Mouse (Mus musculus) testis, adult 2 months (tissue): ENCODE data around the gene Arhgap27. TPM values are rescaled to one million over a fixed set of nuclear protein-coding genes. Genes with fewer than 3 reads are reported as not detected.
A peak's percentile ranks its signal among the peaks of the same experiment; 100 is the strongest.
"Not testable (repeated sequence)": the region's sequence is repeated elsewhere in the genome, so short reads cannot be mapped to it uniquely, and the experiment has no call there.

Experiments
- H3K27ac ChIP-seq: fragments of 200-500 bp; 2 replicates; pipeline ENCODE4 v1.5.1; 2012; ENCODE audit warnings: low read depth, low read length; ENCODE audit not compliant: control insufficient read depth, insufficient read depth
- H3K27me3 ChIP-seq: fragments of 200-500 bp; 2 replicates; pipeline ENCODE4 v1.6.1; 2012; ENCODE audit warnings: mild to moderate bottlenecking, low read length, moderate library complexity; ENCODE audit not compliant: control insufficient read depth, insufficient read depth
- H3K36me3 ChIP-seq: fragments of 200-500 bp; 2 replicates; pipeline ENCODE4 v1.6.1; 2012; ENCODE audit warnings: mild to moderate bottlenecking, low read length; ENCODE audit not compliant: control insufficient read depth, insufficient read depth
- H3K4me1 ChIP-seq: fragments of 200-500 bp; 2 replicates; pipeline ENCODE4 v1.6.1; 2012; ENCODE audit warnings: low read length; ENCODE audit not compliant: control insufficient read depth, insufficient read depth
- H3K4me3 ChIP-seq: fragments of 200-500 bp; 2 replicates; pipeline ENCODE4 v1.5.1; 2012; ENCODE audit warnings: low read depth, mild to moderate bottlenecking, low read length, moderate library complexity, mixed read lengths; ENCODE audit not compliant: control insufficient read depth
- CTCF ChIP-seq: fragments of 200-500 bp; IDR thresholded peaks from 2 replicates; pipeline ENCODE4 v1.5.1; 2012; ENCODE audit warnings: low read depth, mild to moderate bottlenecking, inconsistent platforms, low read length, moderate library complexity; ENCODE audit not compliant: control insufficient read depth, insufficient read depth, insufficient replicate concordance
- POLR2A ChIP-seq: fragments of 200-500 bp; IDR thresholded peaks from 2 replicates; pipeline ENCODE4 v1.6.1; 2012; ENCODE audit warnings: low read depth, mild to moderate bottlenecking, inconsistent platforms, low read length, moderate library complexity; ENCODE audit not compliant: control insufficient read depth
- polyA plus RNA-seq: library from polyadenylated mRNA; depleted of rRNA; stranded (reverse); fragments of >200 nt; gene quantifications from 2 replicates; pipeline ENCODE4 v1.2.3, GENCODE M21; 2012; rRNA removed

Gene Arhgap27
- polyA plus RNA-seq, 1 experiment: 1.0 TPM

DNA sequence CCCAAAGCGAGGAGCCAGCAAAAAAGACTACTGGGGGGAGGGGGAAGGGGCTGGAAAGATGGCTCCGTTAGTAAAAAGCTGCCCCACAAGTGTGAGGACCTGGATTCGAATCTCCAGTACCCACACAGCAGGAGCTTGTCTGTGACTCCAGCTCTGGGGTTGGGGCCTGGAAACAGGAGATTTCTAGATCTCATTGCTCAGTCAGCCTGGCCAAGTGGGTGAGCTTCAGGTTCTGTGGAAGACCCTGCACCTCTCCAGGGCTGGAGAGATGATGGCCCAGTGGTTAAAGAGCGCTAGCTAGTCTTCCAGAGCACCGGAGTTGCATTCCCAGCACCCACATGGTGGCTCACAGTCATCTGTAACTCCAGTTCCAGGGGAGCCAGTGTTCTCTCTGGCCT lies 70.6 kb downstream of the Arhgap27 start:
- H3K36me3 ChIP-seq: no peaks in the 10 kb centered on the region
- no peaks in the 10 kb centered on the region for H3K27me3 ChIP-seq
- H3K27ac ChIP-seq: no peak overlapping the region
- no peaks in the 10 kb centered on the region for H3K4me1 ChIP-seq
- TF ChIP-seq POLR2A (no peak), CTCF (no peak)
- H3K4me3 ChIP-seq: no peak overlapping the region

- Histone ChIP-seq H3K36me3 (no peaks in the 10 kb centered on the region), H3K27me3 (no peaks in the 10 kb centered on the region), H3K4me1 (no peaks in the 10 kb centered on the region), H3K27ac (peak overlapping the region; percentile 58), H3K4me3 (no peak overlapping the region)
- TF ChIP-seq POLR2A (no peak), CTCF (no peak)
Observed at GRCm38 (mm10) chr11:103292152-103292889, 71.2 kb downstream of the Arhgap27 start.

GRCm38 (mm10) chr11:103290841-103291240 lies 72.7 kb downstream of the Arhgap27 start:
- H3K27me3 ChIP-seq, H3K4me1 ChIP-seq, H3K4me3 ChIP-seq, H3K36me3 ChIP-seq, H3K27ac ChIP-seq: not testable (repeated sequence)

DNA sequence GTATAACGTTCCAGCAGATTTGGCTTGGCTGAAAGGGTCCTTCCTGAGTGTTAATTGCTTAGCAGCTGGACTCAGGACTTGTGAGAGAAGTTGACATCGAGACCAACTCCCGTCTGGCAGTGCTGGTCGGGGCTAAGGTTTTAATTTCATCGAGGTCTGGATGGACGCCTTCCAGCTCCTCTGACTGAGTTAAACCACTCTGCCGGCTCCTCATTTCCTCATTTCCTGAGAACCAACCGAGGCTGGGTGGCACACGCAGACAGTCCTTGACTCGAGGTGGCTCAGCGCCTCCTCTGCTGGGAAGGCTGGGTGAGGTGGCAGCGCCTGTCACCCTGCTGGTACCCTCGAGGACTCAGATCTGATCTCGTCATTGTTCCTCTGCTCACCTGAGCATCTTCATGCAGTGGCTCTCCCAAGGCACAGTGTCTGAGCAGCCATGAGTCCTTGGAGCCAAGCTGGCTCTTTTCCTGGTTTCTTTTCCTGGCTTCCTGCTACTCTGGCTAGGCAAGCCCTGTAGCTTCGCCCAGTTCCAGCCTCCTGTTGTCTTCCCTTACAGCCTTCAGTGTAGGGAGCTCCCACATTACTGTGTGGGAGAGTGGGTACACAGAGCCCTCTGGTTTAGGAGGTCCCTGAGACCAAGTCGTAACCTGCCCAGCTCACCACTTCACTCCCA lies 75.1 kb downstream of the Arhgap27 start:
- no peaks in the 10 kb centered on the region for H3K4me1 ChIP-seq
- H3K4me3 ChIP-seq: no peak overlapping the region
- no peaks in the 10 kb centered on the region for H3K27me3 ChIP-seq
- no peaks in the 10 kb centered on the region for H3K36me3 ChIP-seq
- H3K27ac ChIP-seq: no peak overlapping the region
- TF ChIP-seq POLR2A: no peak
- TF ChIP-seq CTCF: no peak

DNA sequence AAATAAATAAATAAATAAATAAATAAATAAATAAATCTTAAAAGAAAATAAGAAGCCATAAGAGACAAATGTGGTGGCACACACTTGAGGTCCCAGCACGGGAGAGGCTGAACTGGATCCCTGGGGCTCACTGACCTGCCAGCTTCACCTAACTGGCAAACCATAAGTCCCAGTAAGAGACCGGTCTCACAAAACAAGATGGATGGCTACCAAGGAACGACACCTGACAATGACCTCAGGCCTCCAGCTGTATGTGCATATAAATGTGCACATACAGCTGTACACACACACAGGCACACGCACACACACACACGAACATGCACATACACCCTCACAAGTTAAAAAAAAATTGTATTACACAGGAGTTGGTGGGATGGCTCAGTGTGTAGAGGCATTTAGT lies 76.6 kb downstream of the Arhgap27 start:
- Histone ChIP-seq H3K27me3 (no peaks in the 10 kb centered on the region), H3K36me3 (no peaks in the 10 kb centered on the region), H3K27ac (no peak overlapping the region), H3K4me3 (no peak overlapping the region), H3K4me1 (no peaks in the 10 kb centered on the region)
- no peak for TF ChIP-seq POLR2A
- no peak for TF ChIP-seq CTCF

GRCm38 (mm10) chr11:103285951-103286350 lies 77.5 kb downstream of the Arhgap27 start:
- H3K36me3 ChIP-seq: no peaks in the 10 kb centered on the region

GRCm38 (mm10) chr11:103285276-103285675 lies 78.2 kb downstream of the Arhgap27 start:
- no peak overlapping the region for H3K27ac ChIP-seq

More at GRCm38 (mm10) chr11:103285951-103286350, 77.5 kb downstream of the Arhgap27 start:
- Histone ChIP-seq H3K27ac (no peak overlapping the region), H3K4me1 (no peaks in the 10 kb centered on the region), H3K4me3 (no peak overlapping the region), H3K27me3 (no peaks in the 10 kb centered on the region)
- TF ChIP-seq CTCF: no peak
- no peak for TF ChIP-seq POLR2A

DNA sequence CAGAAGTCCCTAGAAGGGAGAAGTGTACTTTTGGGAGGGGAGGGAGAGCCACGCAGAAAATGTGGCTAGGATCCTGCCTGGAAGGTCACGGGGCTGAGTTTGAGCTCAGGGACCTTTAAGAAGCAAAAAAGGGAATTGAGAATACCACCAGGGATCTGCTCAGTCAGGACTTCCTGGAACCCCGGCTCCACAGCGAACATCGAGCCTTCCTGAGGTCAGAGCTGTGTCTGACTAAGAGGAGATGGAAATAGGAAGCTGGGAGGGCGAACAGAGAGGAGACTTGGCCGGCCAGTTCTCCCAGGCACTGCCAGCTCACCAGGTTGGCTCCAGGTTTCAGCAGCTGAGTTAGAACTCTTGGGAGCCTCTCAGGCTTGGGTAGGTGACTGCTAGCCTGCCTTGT lies 81.7 kb downstream of the Arhgap27 start:
- H3K27ac ChIP-seq: no peak overlapping the region

More at GRCm38 (mm10) chr11:103285276-103285675, 78.2 kb downstream of the Arhgap27 start:
- H3K27me3 ChIP-seq: no peaks in the 10 kb centered on the region
- H3K36me3 ChIP-seq: no peaks in the 10 kb centered on the region
- H3K4me3 ChIP-seq: no peak overlapping the region
- no peaks in the 10 kb centered on the region for H3K4me1 ChIP-seq
- TF ChIP-seq POLR2A: no peak
- no peak for TF ChIP-seq CTCF

More for the DNA sequence above, 81.7 kb downstream of the Arhgap27 start:
- TF ChIP-seq POLR2A (no peak), CTCF (no peak)
- no peak overlapping the region for H3K4me3 ChIP-seq
- no peaks in the 10 kb centered on the region for H3K4me1 ChIP-seq
- H3K27me3 ChIP-seq: no peaks in the 10 kb centered on the region
- no peaks in the 10 kb centered on the region for H3K36me3 ChIP-seq

Other genes with a start within 250 kb of the Arhgap27 start
- 5.8 and 6.1 TPM in 2 replicates for gene Hexim1, start 247.5 kb downstream of the Arhgap27 start, polyA plus RNA-seq
- 38.8 and 53.8 TPM in 2 replicates for gene Hexim2, start 231.3 kb downstream of the Arhgap27 start, polyA plus RNA-seq
- gene Fmnl1, start 192.6 kb downstream of the Arhgap27 start, polyA plus RNA-seq: 18.4 and 21.6 TPM in 2 replicates
- 451 and 466 TPM in 2 replicates for gene 1700023F06Rik, start 155.1 kb downstream of the Arhgap27 start, polyA plus RNA-seq
- gene Spata32, start 145.3 kb downstream of the Arhgap27 start, polyA plus RNA-seq: 142 and 168 TPM in 2 replicates
- gene Map3k14, start 96.2 kb downstream of the Arhgap27 start, polyA plus RNA-seq: 2.4 and 5.2 TPM in 2 replicates
- gene Plekhm1, start 49.0 kb upstream of the Arhgap27 start, polyA plus RNA-seq: 5.9 and 6.3 TPM in 2 replicates
- 32.8 and 42.8 TPM in 2 replicates for gene Lrrc37a, start 140.9 kb upstream of the Arhgap27 start, polyA plus RNA-seq